7 mouse cellular contexts compared by ENCODE assay signal in genomic region chr5:98016247-98017203, GRCm38 (mm10). TPM values are rescaled to one million over a fixed set of nuclear protein-coding genes. Genes with fewer than 3 reads are reported as not detected.
DNase-seq lines count a peak whose midpoint lies in the region; ATAC-seq and TF ChIP-seq lines count a peak whose summit lies in the region.

No protein-coding gene starts in this region.

- 0 out of 2 replicates have a peak, but pooled peaks have one; percentile 21 for TF ChIP-seq POLR2A in CH12.LX (IDR thresholded peaks at IDR 0.05; ENCODE audit: low read depth, low read length)

- TF ChIP-seq CTCF in CH12.LX (conservative IDR thresholded peaks at IDR 0.05 in 1 of 2, IDR thresholded peaks at IDR 0.05 in 1 of 2; ENCODE audit: low read depth in 2 of 2, low read length in 2 of 2) = no peak

- no peaks in the 10 kb centered on the region for H3K9me3 ChIP-seq in CH12.LX (replicated peaks; ENCODE audit: low read length)
- H3K9me3 ChIP-seq in forebrain, embryonic 10.5 days = no peaks in the 10 kb centered on the region

- no peaks in the 10 kb centered on the region; the same call in 1 of the 2 replicates for H3K79me2 ChIP-seq in CH12.LX (replicated peaks; ENCODE audit: control insufficient read depth, extremely low read depth, insufficient read depth, poor library complexity, severe bottlenecking)

- peaks cover 21 to 57% of the 10 kb centered on the region in 2 experiments for H3K4me1 ChIP-seq in CH12.LX (ENCODE audit: control insufficient read depth in 1 of 2, insufficient read depth in 2 of 2)
- H3K4me1 ChIP-seq in forebrain, embryonic 10.5 days = peaks cover 8% of the 10 kb centered on the region

- H3K4me3 ChIP-seq in CH12.LX (replicated peaks in 1 of 3; ENCODE audit: low read depth in 2 of 3, low read length in 2 of 3, poor library complexity in 1 of 3) = peak overlapping the region; percentile 43 to 53 (median 48)
- no peak overlapping the region for H3K4me3 ChIP-seq in forebrain, embryonic 10.5 days

- peak; percentile 87 for ATAC-seq in megakaryocyte-erythroid progenitor cell, adult 5-6 weeks (replicated peaks; ENCODE audit: low FRiP score, low TSS enrichment, poor library complexity, severe bottlenecking)
- no peak for ATAC-seq in erythroid progenitor cell, adult 5-6 weeks (replicated peaks; ENCODE audit: low FRiP score, poor library complexity, severe bottlenecking)

- dilution Hi-C loops in CH12.LX (cut with MboI; ENCODE audit: extremely low pct_ligation_motif_present, extremely low pct_unique_long_range_greater_than_20kb, low sequenced_read_pairs) = no loop called here

- 94% methylated on average over 20 of the region's 20 CpGs for WGBS in forebrain, embryonic 10.5 days

- no peaks in the 10 kb centered on the region for H3K27me3 ChIP-seq in CH12.LX (replicated peaks)
- no peaks in the 10 kb centered on the region for H3K27me3 ChIP-seq in forebrain, embryonic 10.5 days (ENCODE audit: poor library complexity, severe bottlenecking)

- TF ChIP-seq EP300 in CH12.LX (IDR thresholded peaks at IDR 0.05; ENCODE audit: low read length) = peak; percentile 96

- no peak; the same call in none of the 2 replicates for TF ChIP-seq RAD21 in CH12.LX (IDR thresholded peaks at IDR 0.05; ENCODE audit: low read depth, low read length)

- DNase-seq in CD4-positive helper T cell, adult 2 months (ENCODE audit: low read depth, low spot score) = peak; percentile 89
- DNase-seq in CH12.LX (ENCODE audit: extremely low read depth) = peak; percentile 97
- peak; percentile 60 to 61 for DNase-seq in heart, postnatal 10 days
- peak; percentile 27 to 45 for DNase-seq in thymus, postnatal 36 days
- DNase-seq in forebrain, embryonic 10.5 days (ENCODE audit: extremely low spot score, low spot score) = no peak

- no peaks in the 10 kb centered on the region for H3K36me3 ChIP-seq in CH12.LX (replicated peaks in 1 of 2; ENCODE audit: control insufficient read depth in 1 of 2, insufficient read depth in 1 of 2, low read length in 1 of 2)
- H3K36me3 ChIP-seq in forebrain, embryonic 10.5 days (replicated peaks) = peaks cover 26% of the 10 kb centered on the region

- peak overlapping the region; percentile 55 for H3K9ac ChIP-seq in CH12.LX (ENCODE audit: insufficient read depth, low read depth)

- peak overlapping the region; percentile 92 for H3K4me2 ChIP-seq in CH12.LX (ENCODE audit: insufficient read depth, low read depth, poor library complexity, severe bottlenecking)

- in situ Hi-C loops in CH12.LX (cut with MboI; ENCODE audit: low pct_ligation_motif_present, low pct_unique_long_range_greater_than_20kb, low sequenced_read_pairs) = no loop called here

- intact Hi-C loops in heart, postnatal 10 days (cut with DNase I) = no loop called here

- peak overlapping the region; percentile 95 for H3K27ac ChIP-seq in CH12.LX (ENCODE audit: insufficient read depth, low read depth)
- H3K27ac ChIP-seq in forebrain, embryonic 10.5 days = no peak overlapping the region

TF ChIP-seq in CH12.LX, 34 proteins besides CTCF, POLR2A, EP300 and RAD21:
- TF ChIP-seq USF2 (conservative IDR thresholded peaks at IDR 0.05; ENCODE audit: low read depth, low read length) (no peak), GABPA (IDR thresholded peaks at IDR 0.05; ENCODE audit: insufficient replicate concordance, low read depth, low read length) (no peak), ZC3H11A (IDR thresholded peaks at IDR 0.05; ENCODE audit: low read depth, low read length) (no peak), CHD2 (IDR thresholded peaks at IDR 0.05; ENCODE audit: low read length) (peak; percentile 50; the same call in 1 of the 2 replicates), ELF1 (IDR thresholded peaks at IDR 0.05; ENCODE audit: low read depth, low read length) (peak; percentile 73), JUND (conservative IDR thresholded peaks at IDR 0.05; ENCODE audit: low read depth, low read length) (peak; percentile 16; the same call in 1 of the 2 replicates), ZNF384 (IDR thresholded peaks at IDR 0.05; ENCODE audit: low read depth, low read length) (no peak), TCF12 (IDR thresholded peaks at IDR 0.05; ENCODE audit: low read depth, low read length) (peak; percentile 96), BHLHE40 (IDR thresholded peaks at IDR 0.05; ENCODE audit: low read depth, low read length) (peak; percentile 68), MYC (IDR thresholded peaks at IDR 0.05; ENCODE audit: low read depth, low read length) (peak; percentile 69; the same call in 1 of the 2 replicates), MAFK (IDR thresholded peaks at IDR 0.05; ENCODE audit: insufficient replicate concordance, low read length) (peak; percentile 89), MAZ (IDR thresholded peaks at IDR 0.05; ENCODE audit: low read depth, low read length) (peak; percentile 38; the same call in 1 of the 2 replicates), IRF4 (IDR thresholded peaks at IDR 0.05; ENCODE audit: low read depth, low read length) (peak; percentile 97), E2F4 (IDR thresholded peaks at IDR 0.05; ENCODE audit: insufficient replicate concordance, low read depth, low read length) (no peak), MEF2A (IDR thresholded peaks at IDR 0.05; ENCODE audit: borderline replicate concordance, low read depth, low read length) (peak; percentile 83), NELFE (IDR thresholded peaks at IDR 0.05; ENCODE audit: low read depth, low read length) (0 out of 2 replicates have a peak, but pooled peaks have one; percentile 48), KAT2A (IDR thresholded peaks at IDR 0.05; ENCODE audit: insufficient replicate concordance, low read length) (no peak), PAX5 (IDR thresholded peaks at IDR 0.05; ENCODE audit: low read length) (no peak), HCFC1 (IDR thresholded peaks at IDR 0.05; ENCODE audit: low read depth, low read length) (peak; percentile 41; the same call in 1 of the 2 replicates), MAX (IDR thresholded peaks at IDR 0.05; ENCODE audit: low read length) (peak; percentile 58), ZMIZ1 (IDR thresholded peaks at IDR 0.05; ENCODE audit: low read depth, low read length) (0 out of 2 replicates have a peak, but pooled peaks have one; percentile 61), UBTF (IDR thresholded peaks at IDR 0.05; ENCODE audit: low read depth, low read length) (no peak), SMC3 (IDR thresholded peaks at IDR 0.05; ENCODE audit: low read depth, low read length) (no peak), TBP (conservative IDR thresholded peaks at IDR 0.05; ENCODE audit: low read depth, low read length) (0 out of 2 replicates have a peak, but pooled peaks have one; percentile 15), NRF1 (IDR thresholded peaks at IDR 0.05; ENCODE audit: low read depth, low read length) (0 out of 2 replicates have a peak, but pooled peaks have one; percentile 7), MXI1 (IDR thresholded peaks at IDR 0.05; ENCODE audit: low read depth, low read length) (peak; percentile 96), ETS1 (conservative IDR thresholded peaks at IDR 0.05; ENCODE audit: low read depth, low read length) (peak; percentile 95), CHD1 (IDR thresholded peaks at IDR 0.05; ENCODE audit: low read depth, low read length) (0 out of 2 replicates have a peak, but pooled peaks have one; percentile 26), JUN (IDR thresholded peaks at IDR 0.05; ENCODE audit: insufficient read depth, low read depth, low read length) (peak; percentile 63; the same call in 1 of the 2 replicates), ZKSCAN1 (IDR thresholded peaks at IDR 0.05; ENCODE audit: borderline replicate concordance, low read depth, low read length) (no peak), RCOR1 (conservative IDR thresholded peaks at IDR 0.05; ENCODE audit: low read depth, low read length) (peak; percentile 37), USF1 (IDR thresholded peaks at IDR 0.05; ENCODE audit: low read depth, low read length) (no peak), SIN3A (IDR thresholded peaks at IDR 0.05; ENCODE audit: low read length) (peak; percentile 98)

RNA-seq across cellular contexts. Expression of gene Antxr2, which starts 14.3 kb away (rescaled TPM):
- total RNA-seq in CH12.LX (2012; rRNA removed) (3.6 and 4.8 TPM in 2 replicates), CH12.LX (2014; rRNA removed) (3.9 and 4.5 TPM in 2 replicates)
- polyA plus RNA-seq in CH12.LX (2012; ENCODE audit: insufficient read length, low read depth) = 4.0 and 6.4 TPM in 2 replicates
- 100 to 1,000 TPM in 1 of 2 experiments, 10 to 100 TPM in 1; 86.3 to 114 TPM for total RNA-seq in heart, postnatal 10 days (2021)
- 1.9 and 4.4 TPM in 2 replicates for total RNA-seq in megakaryocyte-erythroid progenitor cell, adult 5-6 weeks (2014; fragmentation: Nextera tagmentation)
- 1.6 and 15.4 TPM in 2 replicates for total RNA-seq in megakaryocyte-erythroid progenitor cell, adult 5-6 weeks (2017)
- 10.4 and 13.4 TPM in 2 replicates for polyA plus RNA-seq in forebrain, embryonic 10.5 days (2016; fragmentation: Nextera tagmentation; extraction: Ambion mirVana)
- total RNA-seq in erythroid progenitor cell, adult 5-6 weeks (2015; ENCODE audit: low replicate concordance) = 1.4 and 2.9 TPM in 2 replicates
- 1.2 and 2.3 TPM in 2 replicates for total RNA-seq in erythroid progenitor cell, adult 5-6 weeks (2017; ENCODE audit: low replicate concordance)

Comparison
In these comparisons a context has a peak if more than half of its experiments do, and no peak if none do; other contexts are left out.
1. RNA of gene Antxr2, which starts 14.3 kb away (total RNA-seq): 86.3 to 114 TPM in heart, postnatal 10 days; 3.6 to 4.8 TPM in CH12.LX, 1.2 to 2.9 TPM in erythroid progenitor cell, adult 5-6 weeks and 1.6 to 15.4 TPM in megakaryocyte-erythroid progenitor cell, adult 5-6 weeks; every median in the first group is over 4 times any median in the second.